Mouse (Mus musculus): ENCODE measurements around the gene Adamts9. TPM values are rescaled to one million over a fixed set of nuclear protein-coding genes. Genes with fewer than 3 reads are reported as not detected.

Adamts9 gene
- polyA plus RNA-seq, 1 experiment, result 6.7 TPM

DNA sequence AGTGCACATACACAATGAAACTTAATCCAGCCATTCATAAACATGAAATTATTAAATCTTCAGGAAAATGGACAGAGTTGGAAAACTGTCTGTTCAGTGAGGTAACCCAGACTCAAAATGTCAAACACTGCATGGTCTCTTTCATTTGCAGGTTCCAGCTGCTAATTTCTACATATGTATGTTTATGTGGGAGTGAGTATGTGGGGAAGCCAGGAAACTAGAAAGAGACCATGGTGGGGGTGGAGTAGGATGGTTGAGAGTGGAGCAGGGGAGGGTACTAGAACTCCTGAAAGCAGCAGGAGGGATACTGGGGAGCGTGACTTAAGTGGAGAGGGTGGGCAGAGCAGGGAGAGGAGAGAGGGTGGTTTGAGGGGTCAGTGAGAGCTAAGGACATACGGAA is 141.8 kb downstream of the Adamts9 start:
- Histone ChIP-seq H3K4me3 (ENCODE audit: insufficient read depth, low read depth, low read length) (no peak overlapping the region), H3K36me3 (ENCODE audit: control insufficient read depth, insufficient read depth, low read length) (peaks cover 3% of the 10 kb centered on the region), H3K27ac (ENCODE audit: insufficient read depth, low read depth, low read length) (no peak overlapping the region), H3K27me3 (replicated peaks; ENCODE audit: control insufficient read depth, insufficient read depth, low read length) (no peaks in the 10 kb centered on the region), H3K4me1 (ENCODE audit: control insufficient read depth, insufficient read depth, low read length) (peaks cover 3% of the 10 kb centered on the region; the same call in 1 of the 2 replicates)
- DNase-seq, result no peak
- WGBS, result 100% methylated on average over 2 of the region's 2 CpGs
- no peak for TF ChIP-seq POLR2A (IDR thresholded peaks at IDR 0.05; ENCODE audit: low read depth, low read length)
- TF ChIP-seq CTCF (conservative IDR thresholded peaks at IDR 0.05; ENCODE audit: insufficient read depth, insufficient read length, low read depth, low read length), result no peak

DNA sequence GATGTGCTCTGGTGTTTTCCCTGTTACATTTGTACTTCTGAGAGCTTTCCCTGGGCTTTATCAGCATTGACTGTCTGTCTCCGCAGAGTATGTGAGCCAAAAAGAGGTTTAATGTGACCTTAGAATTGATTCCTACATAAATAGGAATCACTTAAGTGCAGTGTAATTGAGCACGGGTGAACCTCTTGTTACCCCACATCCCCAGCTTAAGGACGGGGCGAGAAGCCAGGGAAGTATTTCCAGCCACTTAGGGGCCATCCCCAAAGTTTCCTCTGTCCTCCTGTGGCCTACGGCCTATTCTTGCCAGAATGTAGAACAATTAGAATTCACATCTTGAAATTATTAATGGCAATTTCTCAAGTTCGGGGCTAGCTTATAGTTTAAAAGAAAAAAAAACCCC is 149.5 kb downstream of the Adamts9 start:
- Histone ChIP-seq H3K27me3 (replicated peaks; ENCODE audit: control insufficient read depth, insufficient read depth, low read length) (no peaks in the 10 kb centered on the region), H3K27ac (ENCODE audit: insufficient read depth, low read depth, low read length) (no peak overlapping the region), H3K4me1 (ENCODE audit: control insufficient read depth, insufficient read depth, low read length) (no peaks in the 10 kb centered on the region), H3K4me3 (ENCODE audit: insufficient read depth, low read depth, low read length) (no peak overlapping the region), H3K36me3 (ENCODE audit: control insufficient read depth, insufficient read depth, low read length) (peaks cover 5% of the 10 kb centered on the region)
- no peak for DNase-seq
- WGBS, result 78% methylated on average over 6 of the region's 6 CpGs
- TF ChIP-seq POLR2A (IDR thresholded peaks at IDR 0.05; ENCODE audit: low read depth, low read length), result no peak
- no peak for TF ChIP-seq CTCF (conservative IDR thresholded peaks at IDR 0.05; ENCODE audit: insufficient read depth, insufficient read length, low read depth, low read length)

GRCm38 (mm10) chr6:92787376-92787712 is 155.9 kb downstream of the Adamts9 start:
- no peaks in the 10 kb centered on the region; the same call in 1 of the 2 replicates for H3K36me3 ChIP-seq (ENCODE audit: control insufficient read depth, insufficient read depth, low read length)
- peaks cover 6% of the 10 kb centered on the region; the same call in 1 of the 2 replicates for H3K4me1 ChIP-seq (ENCODE audit: control insufficient read depth, insufficient read depth, low read length)
- no peaks in the 10 kb centered on the region for H3K27me3 ChIP-seq (replicated peaks; ENCODE audit: control insufficient read depth, insufficient read depth, low read length)
- H3K27ac ChIP-seq (ENCODE audit: insufficient read depth, low read depth, low read length), result no peak overlapping the region
- peak; percentile 95 for DNase-seq
- no peak overlapping the region for H3K4me3 ChIP-seq (ENCODE audit: insufficient read depth, low read depth, low read length)
- TF ChIP-seq POLR2A (IDR thresholded peaks at IDR 0.05; ENCODE audit: low read depth, low read length) (no peak), CTCF (conservative IDR thresholded peaks at IDR 0.05; ENCODE audit: insufficient read depth, insufficient read length, low read depth, low read length) (peak; percentile 84)
- WGBS, result 3% methylated on average over 12 of the region's 12 CpGs

GRCm38 (mm10) chr6:92786701-92787375 is 156.5 kb downstream of the Adamts9 start:
- H3K36me3 ChIP-seq (ENCODE audit: control insufficient read depth, insufficient read depth, low read length), result no peaks in the 10 kb centered on the region; the same call in 1 of the 2 replicates
- DNase-seq, result no peak
- no peak overlapping the region for H3K4me3 ChIP-seq (ENCODE audit: insufficient read depth, low read depth, low read length)
- peaks cover 6% of the 10 kb centered on the region; the same call in 1 of the 2 replicates for H3K4me1 ChIP-seq (ENCODE audit: control insufficient read depth, insufficient read depth, low read length)
- no peak for TF ChIP-seq CTCF (conservative IDR thresholded peaks at IDR 0.05; ENCODE audit: insufficient read depth, insufficient read length, low read depth, low read length)
- TF ChIP-seq POLR2A (IDR thresholded peaks at IDR 0.05; ENCODE audit: low read depth, low read length), result no peak
- no peak overlapping the region for H3K27ac ChIP-seq (ENCODE audit: insufficient read depth, low read depth, low read length)
- 40% methylated on average over 20 of the region's 20 CpGs for WGBS
- no peaks in the 10 kb centered on the region for H3K27me3 ChIP-seq (replicated peaks; ENCODE audit: control insufficient read depth, insufficient read depth, low read length)

DNA sequence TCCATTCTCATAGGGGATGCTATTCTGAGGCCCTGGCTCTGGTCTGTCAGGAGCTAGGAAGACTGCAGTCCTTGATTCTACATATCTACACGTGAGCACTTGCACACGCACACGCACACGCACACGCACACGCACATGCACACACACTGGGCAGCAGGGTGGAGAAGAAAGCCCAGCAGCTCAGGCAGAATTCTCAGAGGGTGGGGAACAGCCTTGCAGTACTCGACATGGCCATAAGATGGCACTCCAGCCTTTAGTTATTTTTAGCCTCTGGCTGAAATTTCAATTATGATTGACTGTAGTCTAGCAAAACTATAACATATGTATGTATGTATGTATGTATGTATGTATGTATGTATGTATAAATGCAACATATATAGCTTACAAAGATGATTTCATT is 158.5 kb downstream of the Adamts9 start:
- peak; percentile 43 for DNase-seq
- Histone ChIP-seq H3K27me3 (replicated peaks; ENCODE audit: control insufficient read depth, insufficient read depth, low read length) (no peaks in the 10 kb centered on the region), H3K36me3 (ENCODE audit: control insufficient read depth, insufficient read depth, low read length) (no peaks in the 10 kb centered on the region), H3K4me3 (ENCODE audit: insufficient read depth, low read depth, low read length) (no peak overlapping the region), H3K27ac (ENCODE audit: insufficient read depth, low read depth, low read length) (no peak overlapping the region), H3K4me1 (ENCODE audit: control insufficient read depth, insufficient read depth, low read length) (peaks cover 6% of the 10 kb centered on the region; the same call in 1 of the 2 replicates)
- TF ChIP-seq POLR2A (IDR thresholded peaks at IDR 0.05; ENCODE audit: low read depth, low read length), result no peak
- TF ChIP-seq CTCF (conservative IDR thresholded peaks at IDR 0.05; ENCODE audit: insufficient read depth, insufficient read length, low read depth, low read length), result peak; percentile 73
- 33% methylated on average over 7 of the region's 7 CpGs for WGBS

GRCm38 (mm10) chr6:92781446-92781845 is 161.8 kb downstream of the Adamts9 start:
- 87% methylated on average over 6 of the region's 6 CpGs for WGBS
- Histone ChIP-seq H3K27ac (ENCODE audit: insufficient read depth, low read depth, low read length) (no peak overlapping the region), H3K4me3 (ENCODE audit: insufficient read depth, low read depth, low read length) (no peak overlapping the region), H3K4me1 (ENCODE audit: control insufficient read depth, insufficient read depth, low read length) (no peaks in the 10 kb centered on the region; the same call in 1 of the 2 replicates), H3K36me3 (ENCODE audit: control insufficient read depth, insufficient read depth, low read length) (no peaks in the 10 kb centered on the region), H3K27me3 (replicated peaks; ENCODE audit: control insufficient read depth, insufficient read depth, low read length) (no peaks in the 10 kb centered on the region)
- TF ChIP-seq POLR2A (IDR thresholded peaks at IDR 0.05; ENCODE audit: low read depth, low read length) (no peak), CTCF (conservative IDR thresholded peaks at IDR 0.05; ENCODE audit: insufficient read depth, insufficient read length, low read depth, low read length) (no peak)
- DNase-seq, result no peak

DNA sequence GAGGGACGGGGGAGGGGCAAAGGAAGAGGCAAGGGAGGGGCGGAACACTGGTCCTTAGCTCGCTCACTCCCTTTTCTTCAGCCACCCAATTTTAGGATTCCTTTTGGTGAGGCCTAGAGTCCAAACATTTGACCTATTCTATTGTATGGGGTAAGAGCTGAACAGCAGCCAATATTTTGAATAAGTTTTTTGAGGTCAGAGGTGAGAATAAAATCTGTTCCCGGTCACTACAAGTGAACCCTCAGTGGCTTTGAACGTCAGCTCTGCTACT is 163.4 kb downstream of the Adamts9 start:
- TF ChIP-seq POLR2A (IDR thresholded peaks at IDR 0.05; ENCODE audit: low read depth, low read length), result no peak
- no peak for TF ChIP-seq CTCF (conservative IDR thresholded peaks at IDR 0.05; ENCODE audit: insufficient read depth, insufficient read length, low read depth, low read length)
- no peak overlapping the region for H3K4me3 ChIP-seq (ENCODE audit: insufficient read depth, low read depth, low read length)
- no peaks in the 10 kb centered on the region; the same call in 1 of the 2 replicates for H3K4me1 ChIP-seq (ENCODE audit: control insufficient read depth, insufficient read depth, low read length)
- H3K36me3 ChIP-seq (ENCODE audit: control insufficient read depth, insufficient read depth, low read length), result no peaks in the 10 kb centered on the region
- H3K27ac ChIP-seq (ENCODE audit: insufficient read depth, low read depth, low read length), result no peak overlapping the region
- H3K27me3 ChIP-seq (replicated peaks; ENCODE audit: control insufficient read depth, insufficient read depth, low read length), result no peaks in the 10 kb centered on the region
- DNase-seq, result peak; percentile 32
- 27% methylated on average over 5 of the region's 5 CpGs for WGBS
